Mouse (Mus musculus): ENCODE data around the gene Arfgap1. TPM values are rescaled to one million over a fixed set of nuclear protein-coding genes. Genes with fewer than 3 reads are reported as not detected.

Arfgap1 gene
- polyA plus RNA-seq, 1 experiment from 2014 or later, result 124 TPM

Other genes with a start within 250 kb of the Arfgap1 start
- gene Slc17a9, start 242.0 kb upstream of the Arfgap1 start, polyA plus RNA-seq (2015; fragmentation: Nextera tagmentation; extraction: Ambion mirVana), result 0.31 and 1.4 TPM in 2 replicates
- gene Bhlhe23, start 190.3 kb upstream of the Arfgap1 start, polyA plus RNA-seq (2015; fragmentation: Nextera tagmentation; extraction: Ambion mirVana), result 1.6 and 1.9 TPM in 2 replicates
- 48.2 and 50.0 TPM in 2 replicates for gene Ythdf1, start 46.3 kb upstream of the Arfgap1 start, polyA plus RNA-seq (2015; fragmentation: Nextera tagmentation; extraction: Ambion mirVana)
- 0.20 TPM in 1 of 2 replicates, not detected in the other for gene Birc7, start 38.2 kb upstream of the Arfgap1 start, polyA plus RNA-seq (2015; fragmentation: Nextera tagmentation; extraction: Ambion mirVana)
- gene Nkain4, start 12.5 kb upstream of the Arfgap1 start, polyA plus RNA-seq (2015; fragmentation: Nextera tagmentation; extraction: Ambion mirVana), result 89.0 and 91.1 TPM in 2 replicates
- 0.14 and 0.67 TPM in 2 replicates for gene Col20a1, start 19.3 kb downstream of the Arfgap1 start, polyA plus RNA-seq (2015; fragmentation: Nextera tagmentation; extraction: Ambion mirVana)
- gene Chrna4, start 76.3 kb downstream of the Arfgap1 start, polyA plus RNA-seq (2015; fragmentation: Nextera tagmentation; extraction: Ambion mirVana), result 38.9 and 47.4 TPM in 2 replicates
- 36.9 and 45.8 TPM in 2 replicates for gene Kcnq2, start 168.1 kb downstream of the Arfgap1 start, polyA plus RNA-seq (2015; fragmentation: Nextera tagmentation; extraction: Ambion mirVana)
- 15.4 and 16.8 TPM in 2 replicates for gene Eef1a2, start 189.8 kb downstream of the Arfgap1 start, polyA plus RNA-seq (2015; fragmentation: Nextera tagmentation; extraction: Ambion mirVana)
- 361 and 401 TPM in 2 replicates for gene Ppdpf, start 220.0 kb downstream of the Arfgap1 start, polyA plus RNA-seq (2015; fragmentation: Nextera tagmentation; extraction: Ambion mirVana)
- gene Ptk6, start 235.6 kb downstream of the Arfgap1 start, polyA plus RNA-seq (2015; fragmentation: Nextera tagmentation; extraction: Ambion mirVana), result 0.05 TPM in 1 of 2 replicates, not detected in the other
- gene Srms, start 246.0 kb downstream of the Arfgap1 start, polyA plus RNA-seq (2015; fragmentation: Nextera tagmentation; extraction: Ambion mirVana), result 0.17 and 0.36 TPM in 2 replicates

Data from neural tube, embryonic 15.5 days (tissue).